Mouse (Mus musculus) lung, postnatal 36 days (tissue): ENCODE measurements around the gene AW011738.

Experiments
- DNase-seq: peaks from one replicate; pipeline ENCODE4 v3.0.0; 2022; ENCODE audit warnings: mixed read lengths

AW011738 gene

DNA sequence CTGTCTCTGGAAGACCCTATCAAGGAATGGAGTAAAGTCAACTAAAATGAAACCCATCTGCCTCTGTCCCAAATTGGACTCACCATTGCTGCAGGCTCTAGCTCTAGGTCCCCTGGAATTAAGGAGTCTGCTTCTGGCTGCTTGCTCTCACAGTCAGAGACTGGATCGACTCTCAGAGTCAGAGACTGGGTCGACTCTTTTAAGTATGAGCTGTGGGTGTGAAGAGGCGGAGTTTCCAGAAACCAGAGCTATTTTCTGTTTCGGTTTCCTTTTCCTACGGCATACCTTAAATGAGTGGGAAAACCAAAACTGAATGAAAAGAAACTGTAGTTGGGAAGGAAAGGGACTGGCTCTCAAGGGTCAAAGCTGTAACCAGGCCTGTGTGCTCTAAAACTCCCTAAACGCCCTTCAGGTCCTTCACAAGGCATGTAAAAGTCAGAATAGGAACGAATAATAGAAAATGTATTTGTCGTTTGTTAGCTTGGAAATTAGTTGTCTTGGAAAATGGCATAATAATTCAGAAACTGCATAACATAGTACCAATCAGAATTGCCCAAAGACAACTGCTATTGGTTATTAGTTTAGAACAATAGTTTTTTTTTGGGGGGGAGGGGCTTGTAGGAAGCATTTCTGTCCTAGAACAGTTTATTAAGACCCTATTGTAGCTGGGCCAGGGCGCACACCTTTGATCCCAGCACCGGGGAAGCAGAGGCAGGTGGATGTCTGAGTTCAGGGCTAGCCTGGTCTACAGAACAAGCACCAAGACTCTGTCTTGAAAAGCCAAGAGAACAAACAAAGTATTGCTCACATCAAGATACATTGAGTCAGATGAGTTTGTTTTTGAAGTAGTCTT lies 2.3 kb upstream of the AW011738 start, which contains the start of gene Isg15:
Gene Isg15 (minus strand): TSS at position 196 of the 853 bp plus-strand sequence.
- peak; percentile 69 for DNase-seq

DNA sequence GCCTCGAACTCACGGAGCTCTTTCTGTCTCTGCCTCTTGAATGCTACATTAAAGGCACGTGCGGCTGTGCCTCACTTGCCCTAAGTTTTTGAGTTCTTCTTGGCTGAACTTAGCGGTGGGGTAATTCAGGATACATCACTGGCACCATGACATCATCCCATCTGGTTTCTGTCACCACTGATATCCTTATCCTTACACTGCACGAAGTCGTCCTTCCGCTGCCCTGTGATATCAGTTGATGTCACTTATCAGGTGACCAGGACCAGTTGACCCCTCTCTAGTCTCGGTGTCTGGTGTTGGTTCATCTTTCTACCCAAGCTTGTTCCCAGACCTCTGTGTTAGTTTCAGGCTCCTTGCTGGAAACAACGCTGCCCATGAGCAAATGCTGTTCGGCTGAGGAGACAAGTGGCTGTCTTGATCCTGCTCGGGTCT lies 626 bp upstream of the AW011738 start:
- no peak for DNase-seq

DNA sequence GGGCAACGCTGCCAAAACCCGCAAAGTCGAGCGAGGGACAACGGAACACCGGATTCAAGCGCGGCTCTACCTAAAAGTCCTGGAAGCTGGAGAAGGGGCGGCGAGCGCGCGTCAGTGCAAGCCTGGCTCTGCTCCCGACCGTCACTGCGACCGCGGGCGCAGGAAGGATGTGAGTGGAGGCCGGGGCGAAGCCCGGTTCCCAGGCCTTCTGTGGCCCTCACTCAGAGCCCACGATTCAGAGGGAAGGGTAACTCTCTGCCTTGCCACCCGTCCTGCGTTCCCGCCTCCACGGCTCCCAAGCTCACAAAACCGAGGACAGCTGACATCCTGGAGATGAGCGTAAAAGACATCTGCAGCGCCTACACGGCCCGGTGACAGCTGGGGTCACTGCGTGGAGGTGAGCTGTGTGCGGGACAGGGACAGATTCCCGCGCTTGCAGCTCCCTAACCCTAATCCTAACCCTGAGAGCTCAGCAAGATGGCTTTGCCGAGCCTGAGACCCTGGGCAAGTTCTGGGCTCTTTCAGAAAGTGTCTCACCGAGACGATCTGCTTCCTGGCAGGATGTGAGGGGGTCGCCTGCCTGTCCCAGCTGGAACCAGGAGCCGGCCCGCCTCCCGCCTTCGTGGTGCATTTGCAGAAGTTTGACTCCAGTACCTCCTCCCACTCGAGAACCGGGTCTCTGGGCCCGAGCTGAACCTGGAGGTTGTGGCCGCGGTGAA lies 468 bp downstream of the AW011738 start:
- DNase-seq, result no peak

DNA sequence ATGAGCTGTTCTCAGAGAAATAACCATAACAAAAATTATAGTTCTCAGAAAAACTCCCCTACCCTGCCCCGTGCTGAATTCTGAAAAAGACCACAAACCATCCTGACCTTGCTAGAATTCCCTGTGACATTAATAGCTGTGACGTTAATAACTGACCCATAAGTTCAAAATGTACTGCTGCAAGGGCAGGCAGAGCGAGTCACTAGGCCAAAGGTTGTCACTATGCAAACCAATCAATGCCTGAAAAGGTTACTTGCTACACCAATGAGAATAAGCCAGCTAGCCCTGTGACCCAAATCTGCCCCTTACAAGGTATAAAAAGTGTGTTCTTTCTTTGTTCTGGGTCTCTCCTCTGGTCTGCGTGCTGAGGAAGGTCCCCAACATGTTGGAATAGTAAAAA lies 5.8 kb downstream of the AW011738 start:
- DNase-seq, result no peak

DNA sequence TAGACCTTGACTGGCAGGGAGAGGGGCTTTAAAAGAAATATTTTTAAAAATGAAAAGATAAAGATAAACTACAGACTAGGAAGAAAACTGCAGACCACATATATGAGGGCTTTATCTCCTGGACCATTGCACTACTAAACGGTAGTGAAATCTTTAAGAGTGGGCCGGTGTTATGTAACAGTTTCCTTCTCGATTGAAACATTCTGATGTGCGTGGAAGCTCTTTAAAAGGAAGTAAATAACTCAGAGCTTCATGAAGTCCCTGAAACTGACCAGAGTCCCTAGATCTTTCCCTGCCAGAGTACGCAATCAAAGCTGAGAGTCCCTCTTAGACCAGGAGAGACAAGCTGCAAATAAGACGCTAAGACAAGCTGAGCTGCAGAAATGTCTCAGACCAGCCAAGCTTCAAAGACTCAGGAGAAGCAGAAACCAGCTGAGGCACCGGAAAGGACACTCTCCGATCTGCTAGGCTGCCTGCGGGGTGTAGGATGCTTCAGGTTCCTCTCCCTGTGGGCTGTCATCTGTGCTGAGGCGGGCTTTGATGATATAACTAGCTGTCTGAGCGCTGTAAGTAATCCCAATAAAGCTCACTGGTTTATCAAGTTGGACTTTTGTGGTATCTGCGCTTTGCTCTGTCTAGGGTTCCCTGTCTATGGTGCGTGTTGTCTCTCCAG lies 7.0 kb downstream of the AW011738 start:
- DNase-seq, result no peak

DNA sequence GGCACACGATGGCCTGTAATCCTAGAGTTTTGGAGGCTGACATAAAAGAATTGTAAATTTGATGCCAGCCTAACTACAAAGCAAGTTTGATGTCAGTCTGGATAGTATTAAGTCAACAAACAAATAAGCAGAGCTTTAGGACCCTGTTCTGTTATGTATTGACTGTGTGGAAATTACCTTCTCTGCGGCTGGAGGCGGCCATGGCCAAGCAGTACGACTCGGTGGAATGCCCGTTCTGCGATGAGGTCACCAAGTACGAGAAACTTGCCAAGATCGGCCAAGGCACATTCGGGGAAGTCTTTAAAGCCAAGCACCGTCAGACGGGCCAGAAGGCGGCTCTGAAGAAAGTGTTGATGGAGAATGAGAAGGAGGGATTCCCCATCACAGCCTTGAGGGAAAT lies 10.0 kb downstream of the AW011738 start:
- no peak for DNase-seq

DNA sequence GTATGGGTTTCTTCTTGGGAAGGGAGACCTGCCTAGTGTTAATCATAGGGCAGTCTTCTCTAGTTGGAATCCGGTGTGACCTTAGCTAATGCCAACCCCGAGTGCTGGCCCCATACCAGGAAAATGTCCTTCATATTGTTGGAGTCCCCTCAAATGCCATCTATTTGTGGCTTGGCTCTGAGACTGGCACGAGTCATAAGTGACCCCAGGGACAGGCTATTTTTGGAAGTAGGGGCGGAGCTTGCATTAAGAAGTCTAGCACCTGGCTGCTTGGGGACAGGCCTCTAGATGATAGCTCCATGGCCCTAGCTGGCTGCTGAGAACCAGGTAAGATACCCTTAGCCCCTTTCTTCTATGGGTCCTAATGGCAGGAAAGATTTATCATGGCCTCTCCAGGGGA lies 12.5 kb downstream of the AW011738 start, which contains the start of gene Perm1:
Gene Perm1 (plus strand): TSS at position 220 of the 400 bp plus-strand sequence.
- DNase-seq, result peak; percentile 74

DNA sequence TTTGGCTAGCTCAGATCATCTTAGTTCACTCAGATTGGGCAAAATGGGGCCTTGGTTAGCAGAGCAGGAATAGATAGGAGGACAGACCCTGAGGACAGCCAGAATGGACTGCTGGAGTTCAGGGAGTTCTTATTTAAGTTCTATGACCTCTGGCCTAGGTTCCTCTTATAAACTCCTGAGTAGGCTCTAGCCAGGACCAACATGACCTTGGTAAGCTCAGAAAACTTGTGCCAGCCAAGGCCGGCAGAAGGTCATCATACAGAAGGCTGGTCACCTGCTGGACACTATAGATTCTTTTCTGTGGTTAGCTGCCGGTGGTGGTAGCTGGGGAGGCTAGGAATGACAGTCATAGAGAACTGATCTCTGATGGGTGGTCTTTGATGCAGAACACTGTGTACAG lies 13.1 kb downstream of the AW011738 start:
- DNase-seq, result no peak

DNA sequence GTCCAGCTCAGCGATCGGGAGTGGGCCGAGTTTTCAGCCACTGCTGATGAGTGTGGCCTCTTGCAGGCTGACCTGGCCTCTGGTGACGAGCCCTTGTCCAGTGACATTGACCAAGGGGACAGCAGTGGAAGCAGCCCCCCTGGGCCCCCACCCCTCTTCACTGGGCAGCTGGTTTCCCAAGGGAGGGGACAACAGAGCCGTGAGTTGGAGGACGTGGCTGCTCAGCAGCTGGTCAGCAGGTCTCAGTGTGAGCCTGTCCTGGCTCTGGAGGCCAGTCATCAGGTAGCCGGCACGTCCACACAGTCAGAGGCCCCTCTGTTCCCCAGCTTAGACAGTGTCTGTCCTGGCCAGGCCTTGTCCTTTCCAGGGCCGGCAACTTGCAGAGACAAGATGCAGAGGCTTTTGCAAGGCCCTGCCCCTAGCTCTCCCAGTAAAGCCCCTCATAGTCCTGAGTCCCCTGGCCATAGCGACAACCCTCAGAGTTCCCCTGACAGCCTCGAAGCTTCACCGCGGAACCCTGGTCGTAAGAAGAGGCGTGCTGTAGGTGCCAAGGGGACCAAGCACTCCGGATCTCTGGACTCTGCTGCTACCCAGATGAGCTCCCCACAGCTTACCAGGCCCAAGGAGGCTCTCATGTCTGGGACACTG lies 14.0 kb downstream of the AW011738 start:
- DNase-seq, result no peak

DNA sequence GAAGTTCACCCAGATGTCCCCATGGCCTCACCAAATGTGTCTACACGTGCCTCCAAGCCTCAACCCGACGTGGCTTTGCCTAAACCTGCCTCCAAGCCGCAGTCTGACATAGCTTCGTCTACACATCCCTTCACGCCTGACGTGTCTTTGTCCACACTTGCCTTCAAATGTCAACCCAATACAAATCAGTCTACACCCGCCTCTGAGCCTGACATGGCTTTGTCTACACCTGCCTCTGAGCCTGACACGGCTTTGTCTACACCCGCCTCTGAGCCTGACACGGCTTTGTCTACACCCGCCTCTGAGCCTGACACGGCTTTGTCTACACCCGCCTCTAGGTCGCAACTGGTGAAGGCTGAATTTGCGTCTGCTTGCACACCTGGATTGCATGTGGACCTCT lies 14.7 kb downstream of the AW011738 start:
- DNase-seq, result no peak

DNA sequence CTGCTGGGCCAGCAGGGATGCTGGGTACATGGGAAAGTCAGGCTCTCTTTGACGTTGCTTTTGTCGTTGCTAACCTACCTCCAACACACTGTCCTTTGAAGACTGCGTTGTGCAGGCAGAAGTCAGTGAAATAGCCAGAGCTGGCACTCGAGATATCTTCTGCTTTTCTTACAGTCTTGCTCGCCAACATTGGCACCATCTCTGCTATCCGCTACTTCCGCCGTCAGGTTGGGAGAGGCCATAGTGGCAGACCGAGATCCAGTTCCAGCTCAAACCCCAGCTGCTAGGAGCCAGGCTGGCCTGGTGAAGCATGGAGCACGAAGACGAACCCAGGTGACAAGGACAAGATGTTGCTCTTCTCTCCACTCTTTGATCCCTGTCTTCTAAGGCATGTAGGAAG lies 16.8 kb downstream of the AW011738 start:
- no peak for DNase-seq

DNA sequence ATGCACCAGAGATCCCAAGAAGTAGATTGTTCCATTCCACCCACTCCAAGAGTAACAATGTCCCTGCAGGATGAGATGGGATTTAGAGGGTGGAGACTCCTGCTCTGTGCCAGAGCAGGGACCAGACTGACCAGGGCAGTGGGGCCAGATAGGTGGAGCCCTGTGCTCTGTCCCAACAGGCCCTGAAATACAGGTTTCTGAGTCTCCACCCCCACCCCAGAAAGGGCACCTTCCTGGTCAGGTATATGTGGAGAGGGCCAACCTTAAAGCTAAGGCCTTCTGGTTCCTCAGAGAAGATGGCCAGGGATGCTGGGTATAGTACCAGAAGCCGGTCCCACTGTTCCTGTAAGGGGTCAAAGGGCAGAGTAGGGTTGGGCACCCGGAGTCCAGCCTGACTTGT lies 21.2 kb downstream of the AW011738 start:
- DNase-seq, result no peak

DNA sequence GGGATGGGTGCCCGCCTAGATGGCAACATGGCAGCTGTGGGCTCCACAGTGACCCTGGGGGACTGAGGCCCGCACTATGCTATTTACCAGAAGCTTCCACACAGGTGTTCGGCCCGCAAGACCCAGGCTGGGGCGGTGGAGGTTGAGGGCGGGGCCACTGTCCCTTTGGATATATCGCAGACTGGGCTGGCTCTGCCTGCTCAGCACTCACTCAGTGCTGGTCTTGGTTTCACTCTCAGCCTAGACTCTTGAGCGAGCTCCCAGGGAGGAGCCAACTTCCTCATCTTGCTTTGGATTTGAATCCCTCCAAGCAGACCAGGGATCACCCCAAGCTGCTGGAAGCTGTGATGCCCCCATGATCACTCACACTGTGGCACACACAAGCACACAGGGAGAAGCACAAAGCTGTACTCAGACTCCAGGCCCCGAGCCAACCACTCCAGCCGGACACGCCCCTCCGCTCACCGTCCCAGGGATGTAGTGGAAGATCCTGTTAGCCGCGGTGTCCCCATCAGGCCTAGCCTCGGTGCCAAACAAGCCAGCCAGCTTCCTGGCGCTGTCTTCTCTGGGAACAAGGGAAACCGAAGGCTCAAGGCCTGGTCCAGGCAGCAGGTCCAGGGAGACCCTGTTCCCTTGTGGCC lies 24.8 kb downstream of the AW011738 start:
- peak; percentile 76 for DNase-seq

DNA sequence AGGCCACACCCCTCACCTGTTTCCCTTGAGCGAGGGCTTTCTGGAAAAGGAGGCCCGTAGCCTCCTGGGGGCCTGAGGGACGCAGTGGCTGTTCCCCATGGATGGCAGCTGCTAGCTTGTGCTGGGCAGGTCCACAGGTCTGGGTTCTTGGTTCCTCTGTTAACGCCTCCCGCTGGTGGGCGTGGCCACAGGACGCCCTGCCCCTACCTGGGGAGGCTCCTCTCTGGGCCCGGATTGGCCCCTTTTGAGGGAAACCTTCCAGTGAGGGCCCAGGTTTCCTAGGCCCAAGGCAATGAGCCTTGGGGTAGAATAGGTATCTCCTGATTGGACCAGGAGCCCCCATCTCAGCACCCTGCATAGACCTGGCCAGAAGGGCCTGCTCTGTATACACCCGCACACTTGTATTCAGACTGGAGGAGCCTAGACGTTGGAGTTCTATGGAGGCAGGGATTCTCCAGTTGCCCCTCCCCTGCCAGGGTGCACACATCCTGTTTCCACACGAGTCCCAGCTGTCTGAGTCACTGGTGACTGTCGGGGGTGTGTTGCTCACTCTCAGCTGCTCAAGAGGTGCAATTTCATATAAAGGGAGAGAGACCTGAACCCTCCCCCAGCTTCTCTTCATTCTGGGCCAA lies 25.4 kb downstream of the AW011738 start:
- peak; percentile 55 for DNase-seq

DNA sequence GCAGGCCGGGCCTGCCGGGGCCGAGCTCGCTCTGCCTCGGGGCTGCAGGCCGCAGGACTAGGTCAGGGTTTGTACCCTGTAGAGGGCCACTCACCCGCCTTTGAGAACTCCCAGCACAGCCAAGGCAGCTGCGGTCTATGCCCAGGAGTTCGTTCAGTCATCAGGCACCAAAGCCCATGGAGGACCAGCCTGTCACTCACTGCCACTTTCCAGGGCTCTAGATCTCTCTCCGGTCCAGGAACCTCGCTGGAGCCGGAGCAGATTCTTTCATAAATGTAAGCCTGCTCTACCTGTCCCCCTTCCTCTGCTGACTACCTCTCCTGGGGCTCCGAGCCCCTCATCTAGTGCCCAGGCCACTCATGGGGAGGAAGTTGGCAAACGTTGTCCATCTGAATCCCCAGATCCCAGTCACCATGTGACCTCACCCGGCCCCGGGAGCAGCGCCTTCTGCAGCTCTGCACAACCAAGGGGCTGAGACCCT lies 31.0 kb downstream of the AW011738 start:
- no peak for DNase-seq

DNA sequence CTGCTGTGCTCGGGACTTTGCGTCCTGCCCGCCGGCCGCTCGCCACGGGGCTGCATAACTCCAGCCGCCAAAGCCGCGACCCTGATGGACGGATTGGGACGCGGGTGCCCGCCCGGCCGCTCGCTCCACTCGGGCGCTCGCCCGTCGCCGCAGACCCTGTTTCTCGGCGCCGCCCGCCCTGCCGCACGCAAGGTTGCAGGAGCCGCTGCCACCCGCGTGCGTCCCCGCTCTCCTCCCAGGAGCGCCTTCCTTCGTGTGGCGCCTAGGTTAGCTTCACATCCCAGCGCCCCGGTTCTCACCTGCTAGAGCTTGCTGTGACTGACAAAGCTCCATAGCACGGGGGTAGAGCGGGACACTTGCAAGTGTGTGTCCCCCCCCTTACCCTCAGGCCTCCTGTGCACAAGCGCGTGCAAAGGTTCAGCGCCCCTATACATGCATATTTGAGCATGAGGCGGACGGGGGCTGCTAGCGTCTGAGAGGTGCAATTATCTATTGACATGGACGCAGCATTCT lies 31.7 kb downstream of the AW011738 start, which contains the start of gene Plekhn1:
Gene Plekhn1 (minus strand): TSS at position 157 of the 513 bp plus-strand sequence.
- DNase-seq, result peak; percentile 78

DNA sequence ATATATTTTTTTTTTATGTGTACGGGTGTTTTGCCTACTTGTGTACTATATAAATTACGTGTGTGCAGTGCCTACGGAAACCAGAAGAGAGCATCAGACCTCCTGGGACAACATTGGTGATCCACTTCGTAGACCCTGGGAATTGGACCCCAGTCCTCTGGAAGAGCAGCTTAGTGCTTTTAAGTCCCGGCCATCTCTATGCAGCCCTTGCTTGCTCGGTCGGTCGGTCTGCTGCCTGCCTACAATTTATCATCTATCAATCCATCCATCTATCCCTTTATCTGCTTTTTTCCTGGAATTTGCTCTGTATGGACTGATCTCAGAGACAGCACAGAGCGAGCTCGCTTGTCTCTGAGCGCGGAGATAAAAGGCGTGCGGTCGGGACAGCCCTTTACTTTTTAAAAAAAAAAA lies 32.3 kb downstream of the AW011738 start:
- peak; percentile 32 for DNase-seq

DNA sequence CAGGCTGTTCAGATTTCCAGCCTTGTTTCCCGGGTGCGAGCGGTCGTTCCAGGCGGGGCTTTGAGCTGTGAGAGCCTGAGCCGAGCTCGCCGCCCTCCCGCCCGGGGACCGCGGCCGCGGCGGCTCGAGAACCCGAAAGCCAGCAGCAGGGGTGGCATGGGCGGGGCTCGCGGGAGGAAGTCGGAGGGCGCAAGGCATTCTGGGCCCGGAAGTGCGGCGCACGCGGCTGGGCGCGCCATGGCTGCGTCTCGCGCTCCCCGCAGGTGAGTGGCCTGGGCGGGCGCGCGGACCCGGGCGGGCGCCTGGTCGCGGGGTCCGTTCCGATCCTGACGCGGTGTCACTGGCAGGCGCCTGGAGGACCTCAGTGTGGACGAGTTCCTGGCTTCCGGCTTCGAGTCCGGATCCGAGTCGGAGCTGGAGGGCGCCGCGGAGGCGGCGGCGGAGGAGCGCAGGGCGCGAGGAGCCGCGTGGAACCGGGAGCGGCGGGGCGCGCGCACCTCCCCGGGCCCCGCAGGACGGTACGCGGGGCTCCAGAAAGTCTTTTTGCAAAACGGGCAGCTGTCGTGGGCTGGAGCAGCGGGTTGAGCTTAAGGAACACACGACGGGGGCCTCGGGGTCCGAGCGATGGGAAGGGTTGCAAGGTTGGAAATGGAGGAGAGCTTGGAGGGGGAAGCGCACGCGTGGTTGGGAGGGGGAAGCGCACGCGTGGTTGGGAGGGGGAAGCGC lies 32.9 kb downstream of the AW011738 start, which contains the start of gene Noc2l:
Gene Noc2l (plus strand): TSS at position 203 of the 726 bp plus-strand sequence.
- DNase-seq, result peak; percentile 94

DNA sequence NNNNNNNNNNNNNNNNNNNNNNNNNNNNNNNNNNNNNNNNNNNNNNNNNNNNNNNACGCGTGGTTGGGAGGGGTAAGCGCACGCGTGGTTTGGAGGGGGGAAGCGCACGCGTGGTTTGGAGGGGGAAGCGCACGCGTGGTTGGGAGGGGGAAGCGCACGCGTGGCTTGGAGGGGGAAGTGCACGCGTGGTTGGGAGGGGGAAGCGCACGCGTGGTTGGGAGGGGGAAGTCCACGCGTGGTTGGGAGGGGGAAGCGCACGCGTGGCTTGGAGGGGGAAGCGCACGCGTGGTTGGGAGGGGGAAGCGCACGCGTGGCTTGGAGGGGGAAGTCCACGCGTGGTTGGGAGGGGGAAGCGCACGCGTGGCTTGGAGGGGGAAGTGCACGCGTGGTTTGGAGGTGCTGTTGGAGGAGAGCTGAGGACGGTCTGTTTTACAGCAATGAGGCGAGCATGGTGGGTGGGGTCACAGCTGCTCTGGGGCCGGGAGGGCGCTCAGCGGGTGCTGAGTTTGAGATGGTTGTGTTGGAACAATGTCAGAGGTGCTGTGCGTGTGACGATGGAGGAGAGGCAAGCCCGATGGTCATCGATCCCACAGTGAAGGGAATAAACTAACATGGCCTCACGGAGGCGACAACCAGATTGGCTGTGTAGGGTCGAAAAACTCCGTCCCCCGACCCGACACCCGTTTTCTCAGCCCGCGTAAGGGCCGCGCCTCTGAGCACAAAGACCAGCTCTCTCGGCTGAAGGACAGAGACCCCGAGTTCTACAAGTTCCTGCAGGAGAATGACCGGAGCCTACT lies 33.7 kb downstream of the AW011738 start:
- no peak for DNase-seq

DNA sequence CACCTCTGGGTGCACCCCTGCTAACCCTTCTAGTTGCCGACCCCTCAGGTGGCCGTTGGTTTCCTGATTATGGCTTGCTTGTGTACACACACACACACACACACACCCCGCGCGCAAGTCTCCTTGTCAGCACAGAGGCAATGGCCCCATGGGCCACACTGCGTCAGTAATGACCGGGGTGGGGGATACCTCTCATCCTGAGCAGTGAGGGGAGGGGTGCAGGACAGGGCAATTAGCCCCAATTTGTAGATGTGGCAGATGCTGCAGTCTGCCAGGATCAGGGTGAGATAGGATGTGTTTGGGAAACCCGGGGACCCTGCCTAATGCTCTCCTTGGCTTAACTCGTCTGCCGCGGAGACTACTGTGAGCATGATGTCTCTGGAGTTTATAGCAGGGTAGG lies 46.5 kb downstream of the AW011738 start:
- no peak for DNase-seq
